Mouse (Mus musculus) c-Kit-positive CD71-positive TER-119-negative erythroid progenitor cells, embryonic 14.5 days (primary cell): ENCODE results near the gene Pgbd5.

Source experiments
- DNase-seq: peaks from one replicate; pipeline ENCODE4 v3.0.0-alpha.2; 2013; ENCODE audit warnings: low read depth

The Pgbd5 gene

DNA sequence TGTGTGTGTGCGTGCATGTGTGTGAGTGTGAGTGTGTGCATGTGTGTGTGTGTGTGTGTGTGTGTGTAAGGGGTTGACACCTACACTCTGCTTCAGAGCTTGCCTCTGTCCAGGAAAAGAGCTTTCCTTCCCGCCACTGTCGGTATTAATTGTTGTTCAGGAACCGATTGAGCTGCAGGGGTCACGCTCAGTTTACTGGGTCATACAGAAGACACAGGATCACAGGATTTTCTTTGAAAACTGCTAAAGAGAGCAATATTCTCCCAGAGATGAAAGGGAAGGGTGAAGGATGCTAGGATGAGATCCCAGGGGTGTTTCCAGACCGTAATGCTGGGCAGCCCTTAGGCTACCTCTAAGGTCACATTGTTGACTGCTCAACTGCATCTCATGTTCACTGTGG is at the start of gene Pgbd5:
Pgbd5 (minus strand) TSS at position 101 of the 400 bp plus-strand sequence.
- DNase-seq: no peak

DNA sequence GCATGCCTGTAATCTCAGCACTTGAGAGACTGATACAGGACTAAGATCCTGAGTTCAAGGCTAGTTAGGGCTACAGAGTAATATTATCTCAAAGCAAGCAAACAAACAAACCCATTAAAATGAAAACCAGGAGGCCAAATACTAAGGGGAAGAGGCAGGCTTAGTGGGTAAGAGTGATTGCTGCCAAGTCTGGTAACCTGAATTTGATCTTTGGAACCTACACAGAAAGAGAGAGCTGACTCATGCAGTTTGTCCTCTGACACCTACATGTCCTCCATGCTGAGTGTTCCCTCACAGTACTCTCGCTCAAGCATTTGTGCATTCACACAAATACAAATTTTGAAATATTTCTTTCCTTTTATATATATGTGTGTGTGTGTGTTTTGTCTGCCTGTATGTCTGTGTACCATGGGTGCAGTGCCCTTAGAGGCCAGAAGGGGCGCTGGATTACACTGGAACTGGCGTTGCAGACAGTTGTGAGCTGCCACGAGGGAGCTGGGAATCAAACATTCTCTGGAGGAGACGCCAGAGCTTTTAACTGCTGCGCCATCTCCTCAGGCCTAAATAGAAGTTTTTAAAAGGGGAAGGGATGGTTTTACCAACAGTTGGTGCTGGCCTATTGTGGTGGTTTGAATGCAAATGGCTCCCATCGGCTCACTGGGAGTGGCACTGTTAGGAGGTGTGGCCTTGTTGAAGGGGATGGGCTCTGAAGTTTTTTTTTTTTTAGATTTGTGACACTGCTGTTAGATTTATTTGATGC is 44.1 kb upstream of the Pgbd5 start:
- no peak for DNase-seq

DNA sequence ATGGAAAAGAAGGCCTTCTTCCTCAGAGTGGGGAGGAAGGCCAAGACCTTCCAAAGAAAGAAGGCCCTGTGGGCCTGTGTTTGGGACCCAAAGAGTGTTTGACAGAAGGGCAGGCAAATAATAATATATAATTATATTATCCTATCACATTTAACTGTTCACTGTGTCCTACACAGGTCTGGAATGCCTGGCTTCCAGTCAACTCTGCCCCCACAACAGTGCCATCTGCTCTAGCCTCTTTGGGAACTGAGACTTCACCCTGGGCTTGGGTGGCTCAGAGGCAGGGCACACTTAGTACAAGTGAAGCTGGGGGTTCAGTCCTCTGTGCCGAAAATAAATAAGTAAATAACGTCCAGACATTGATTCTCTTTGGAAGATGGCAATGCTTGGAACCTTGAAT is 43.3 kb upstream of the Pgbd5 start:
- DNase-seq: no peak

DNA sequence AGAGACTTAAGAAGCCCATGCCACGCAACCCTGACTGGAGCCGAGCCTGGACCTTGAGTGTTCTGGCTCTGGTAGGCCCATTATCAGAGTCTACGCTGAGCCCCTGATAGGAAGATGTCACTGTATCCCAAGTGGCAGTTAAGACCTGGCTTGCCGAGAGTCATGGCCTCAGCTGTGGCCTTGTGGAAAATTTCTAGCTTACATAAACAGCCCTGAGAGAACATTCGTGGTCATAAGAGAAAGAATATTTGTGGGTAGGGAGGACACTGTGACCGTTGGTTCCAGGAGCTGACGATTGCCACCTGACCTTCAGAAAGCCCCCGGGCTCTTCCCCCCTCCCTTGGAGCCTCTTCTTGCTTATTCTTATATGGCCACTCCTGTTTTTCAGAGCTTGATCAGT is 40.9 kb upstream of the Pgbd5 start:
- DNase-seq: no peak

DNA sequence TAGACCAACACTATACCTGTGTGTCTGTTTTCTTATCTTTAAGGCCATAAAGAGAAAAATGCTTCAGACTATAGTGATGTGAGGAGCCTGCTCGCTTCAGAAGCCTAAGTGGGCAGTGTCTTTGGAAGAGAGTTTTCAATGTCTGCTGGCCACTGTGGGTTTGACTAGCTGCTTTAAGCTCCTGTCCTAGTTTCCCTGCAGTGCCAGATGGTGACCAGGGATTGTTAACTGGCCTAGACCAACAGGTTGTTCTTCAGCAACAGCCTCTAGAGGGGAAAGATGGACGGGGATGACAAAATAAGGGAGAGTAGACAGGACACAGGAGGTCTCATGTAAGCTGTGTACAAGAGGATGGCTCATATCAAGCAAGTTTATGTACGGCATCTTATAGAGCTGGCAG is 39.8 kb upstream of the Pgbd5 start:
- DNase-seq: no peak

DNA sequence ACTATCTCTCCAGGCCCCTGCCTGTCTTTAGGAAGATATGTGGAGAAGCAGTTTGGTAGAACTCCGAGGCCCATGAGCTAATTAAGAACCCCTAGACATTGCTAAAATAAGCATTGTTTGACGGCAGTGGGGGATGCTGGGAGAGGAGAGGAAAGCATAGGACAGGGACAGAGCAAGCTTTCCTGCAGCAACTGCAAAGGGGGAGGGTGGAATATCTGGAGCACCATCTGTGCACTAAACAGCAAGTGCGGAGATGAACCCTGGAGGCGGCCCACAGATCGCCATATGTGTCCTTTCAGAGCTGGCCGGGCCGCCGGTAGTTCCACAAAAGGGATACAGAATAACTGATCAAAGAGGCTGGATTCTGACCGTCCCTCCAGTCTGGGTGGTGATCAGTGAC is 37.2 kb upstream of the Pgbd5 start:
- DNase-seq: no peak

DNA sequence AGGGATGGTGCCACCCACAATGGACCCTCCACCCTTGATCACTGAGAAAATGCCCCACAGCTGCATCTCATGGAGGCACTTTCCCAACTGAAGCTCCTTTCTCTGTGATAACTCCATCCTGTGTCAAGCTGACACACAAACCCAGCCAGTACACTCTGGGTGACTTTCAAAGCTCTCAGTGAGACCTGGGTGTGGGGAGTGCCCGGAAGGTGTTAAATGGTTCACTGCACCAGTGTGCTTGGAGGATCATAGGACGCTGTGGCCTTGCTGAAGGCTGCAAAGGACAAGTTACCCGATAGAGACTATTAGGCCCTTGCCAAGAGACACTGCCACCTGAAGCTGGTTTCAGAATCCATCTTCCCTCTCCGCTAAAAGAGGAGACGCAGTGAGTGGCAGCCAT is 36.2 kb upstream of the Pgbd5 start:
- DNase-seq: no peak

DNA sequence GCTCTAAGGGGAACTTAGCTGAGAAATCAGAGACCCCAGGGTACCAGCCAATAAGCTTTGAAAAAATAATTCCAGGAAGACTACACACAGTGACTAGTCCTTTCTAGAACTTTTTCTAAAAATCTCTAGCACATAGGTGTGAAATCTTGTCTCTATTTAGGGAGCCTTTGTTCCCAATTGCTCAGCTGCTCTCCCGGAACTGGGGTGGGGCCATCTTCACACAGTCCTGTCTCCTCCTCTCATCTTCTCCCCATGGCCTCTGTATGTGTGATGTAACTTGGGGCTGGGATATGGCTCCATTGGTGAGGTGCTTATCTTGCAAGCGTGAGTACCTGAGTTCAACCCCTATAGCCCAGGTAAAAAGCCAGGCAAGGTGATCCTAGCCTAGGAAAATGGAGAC is 25.2 kb upstream of the Pgbd5 start:
- no peak for DNase-seq

DNA sequence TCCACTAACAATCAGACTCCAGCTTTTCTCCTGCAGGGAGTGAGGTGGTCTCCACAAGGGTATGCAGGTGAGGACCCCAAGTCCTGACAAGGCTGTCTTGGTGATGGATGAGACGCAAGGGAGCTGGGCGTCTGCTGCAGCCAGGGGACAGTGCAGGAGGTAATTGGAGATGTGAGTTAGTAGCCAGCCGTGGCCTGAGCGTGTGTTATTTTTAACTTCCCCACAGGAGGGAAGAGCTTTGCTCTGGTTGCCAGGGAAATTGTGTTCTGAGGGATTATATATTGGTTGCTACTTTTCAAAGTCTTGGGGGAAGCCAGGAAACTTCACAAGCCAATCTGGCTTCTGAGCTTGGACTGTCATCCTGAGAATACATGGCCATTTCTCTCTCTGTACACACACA is 23.7 kb upstream of the Pgbd5 start:
- no peak for DNase-seq

DNA sequence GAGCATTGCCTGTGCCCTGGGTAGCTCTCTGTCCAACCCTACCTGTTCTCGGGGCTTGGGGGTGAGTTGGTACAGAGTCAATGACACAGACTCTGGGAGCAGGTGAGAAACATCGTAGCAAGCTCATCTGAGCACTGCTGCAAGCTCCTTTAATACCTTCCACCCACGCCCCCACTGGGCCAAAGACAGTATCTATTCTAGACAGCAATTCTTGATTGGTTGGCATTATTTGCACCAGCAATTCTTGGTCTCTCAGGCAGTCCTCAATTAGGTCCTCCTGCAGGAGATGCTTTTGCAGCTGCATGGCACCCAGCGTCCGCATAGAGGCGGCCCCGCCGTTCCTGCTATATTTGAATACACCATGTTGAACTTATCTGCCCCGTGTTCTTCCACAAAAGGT is 22.7 kb upstream of the Pgbd5 start:
- no peak for DNase-seq

DNA sequence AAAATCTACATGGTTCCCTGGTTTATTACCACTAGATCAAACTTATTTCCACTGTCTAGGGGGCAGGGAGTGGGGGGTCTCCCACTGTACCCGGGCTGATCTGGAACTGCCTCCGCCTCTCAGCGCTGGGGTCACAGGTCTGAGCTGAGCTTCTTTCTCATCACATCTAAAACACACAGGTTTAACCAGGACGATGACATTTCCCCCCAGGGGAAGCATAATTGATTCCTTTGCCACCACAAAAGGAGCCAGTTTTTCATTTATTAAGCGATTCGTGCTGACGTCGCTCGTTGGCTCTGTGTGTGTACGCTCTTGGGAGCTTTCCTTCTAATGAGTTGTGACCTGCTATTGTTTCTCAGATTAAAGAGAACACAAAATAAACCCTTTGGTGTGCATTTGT is 21.6 kb upstream of the Pgbd5 start:
- DNase-seq: no peak

DNA sequence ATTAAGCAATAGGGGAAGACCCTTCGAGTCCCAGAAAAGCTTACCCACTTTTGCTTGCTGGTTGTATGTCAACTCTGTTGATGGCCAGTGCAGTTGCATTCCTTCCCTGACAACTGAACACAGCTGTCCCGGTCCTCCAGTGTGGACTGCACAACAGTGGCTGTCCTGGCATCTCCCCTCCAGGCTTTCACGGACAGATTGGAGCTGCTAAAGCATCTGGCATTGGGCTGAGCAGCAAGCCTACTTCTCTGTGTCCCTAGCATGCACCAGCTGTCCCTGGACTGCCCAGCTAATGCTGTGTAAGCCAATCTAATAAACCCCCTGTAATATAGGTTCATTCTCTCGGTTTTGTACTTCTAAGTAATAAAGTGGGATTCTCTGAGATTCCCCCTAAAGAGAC is 21.2 kb upstream of the Pgbd5 start:
- no peak for DNase-seq

DNA sequence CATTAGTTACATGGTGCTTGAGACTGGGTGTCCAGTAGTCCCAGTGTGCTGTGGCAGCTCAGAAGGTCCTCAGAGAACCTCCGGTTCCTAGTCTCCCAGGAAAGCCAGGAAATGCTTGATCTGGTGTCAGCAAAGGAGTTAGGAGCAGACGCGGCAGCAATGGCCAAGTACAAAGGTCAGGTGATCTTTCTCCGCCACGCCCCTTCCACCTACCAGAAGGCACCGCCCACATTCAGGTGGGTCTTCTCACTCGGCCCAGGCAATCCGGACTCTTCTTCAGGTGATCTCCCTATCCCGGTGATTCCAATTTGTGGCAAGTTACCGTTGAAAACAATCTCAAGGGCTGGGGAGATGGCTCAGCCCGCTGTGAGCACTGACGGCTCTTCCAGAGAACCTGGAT is 20.2 kb upstream of the Pgbd5 start:
- no peak for DNase-seq

DNA sequence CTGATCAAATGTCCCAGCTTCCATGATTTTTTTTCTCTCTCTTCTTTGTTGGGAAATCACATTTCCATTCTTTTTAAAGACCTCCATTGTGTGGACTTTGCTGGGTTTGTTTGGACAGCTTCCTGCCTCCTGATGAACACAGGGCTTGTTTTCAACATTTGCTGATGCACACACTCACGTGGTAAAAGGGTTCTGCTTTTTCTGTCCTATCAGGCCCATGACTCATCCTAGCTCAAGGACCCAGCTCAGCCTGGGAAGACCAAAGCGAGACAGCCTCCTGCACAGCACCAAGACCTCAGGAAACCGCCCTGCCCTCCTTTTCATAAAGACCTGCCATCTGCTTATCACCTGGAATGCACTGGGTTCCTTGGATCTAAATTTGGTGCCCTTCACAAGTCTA is 15.9 kb upstream of the Pgbd5 start:
- no peak for DNase-seq

DNA sequence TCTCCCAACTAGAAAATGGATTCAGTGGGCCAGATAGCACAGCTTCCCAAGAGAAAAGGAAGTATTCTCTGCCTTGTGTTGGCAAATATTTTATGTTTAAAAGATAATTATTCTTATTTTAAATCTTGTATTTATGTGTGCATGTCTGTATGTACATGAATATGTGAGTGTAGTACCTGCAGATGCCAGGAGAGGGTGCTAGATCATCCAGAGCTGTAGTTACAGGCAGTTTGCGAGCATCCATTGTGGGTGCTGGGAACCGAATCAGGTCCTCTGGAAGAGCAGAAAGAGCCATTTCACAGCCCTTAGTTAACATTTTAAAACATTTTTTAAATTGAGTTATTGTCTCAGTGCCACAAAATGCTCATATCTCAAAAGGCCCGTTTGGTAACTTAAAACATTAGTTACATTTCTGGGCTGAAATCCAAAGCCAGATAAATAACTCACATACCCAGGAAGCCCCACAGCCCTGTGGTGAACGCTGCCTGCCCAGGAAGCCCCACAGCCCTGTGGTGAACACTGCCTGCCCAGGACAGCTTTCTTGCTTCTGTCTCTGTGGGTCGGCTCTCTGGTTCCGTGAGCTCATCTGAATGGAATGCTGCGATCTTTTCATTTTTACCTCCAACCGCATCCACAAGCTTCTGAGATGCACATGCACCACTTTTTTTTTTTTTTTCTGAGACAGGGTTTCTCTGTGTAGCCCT is 10.9 kb upstream of the Pgbd5 start:
- DNase-seq: no peak

DNA sequence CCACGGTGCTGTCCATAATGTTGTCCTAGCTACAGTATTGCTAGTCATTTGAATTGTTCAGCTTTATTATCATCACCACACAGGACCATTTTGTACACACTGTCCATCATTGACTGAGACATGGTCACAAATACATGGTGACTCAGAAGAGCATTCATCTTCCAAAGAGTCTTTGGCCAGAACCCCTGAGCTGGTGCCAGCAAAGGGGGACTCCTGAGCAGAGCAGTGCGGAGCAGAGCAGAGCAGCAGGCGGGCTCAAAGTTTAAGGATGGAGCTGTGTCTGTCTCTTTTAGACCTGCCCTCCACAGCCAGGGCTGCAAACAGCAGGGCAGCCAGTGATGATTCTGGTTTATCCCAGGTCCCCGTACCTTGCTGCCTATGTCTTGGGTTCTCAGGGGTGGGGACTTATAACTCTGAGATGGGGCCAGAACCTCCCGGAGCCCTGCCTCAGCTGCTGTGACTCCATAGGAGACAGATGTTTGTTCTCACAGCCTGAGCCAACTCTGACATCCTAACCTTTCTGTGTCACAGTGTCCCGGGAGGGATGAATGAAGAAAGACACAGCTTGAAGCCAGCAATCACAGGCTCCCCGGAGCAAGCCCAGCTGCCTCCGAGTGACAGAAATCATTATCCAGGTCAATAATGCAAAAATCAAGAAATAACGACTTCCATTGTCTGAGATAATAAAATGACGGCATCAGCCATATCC is 9.7 kb upstream of the Pgbd5 start:
- no peak for DNase-seq

DNA sequence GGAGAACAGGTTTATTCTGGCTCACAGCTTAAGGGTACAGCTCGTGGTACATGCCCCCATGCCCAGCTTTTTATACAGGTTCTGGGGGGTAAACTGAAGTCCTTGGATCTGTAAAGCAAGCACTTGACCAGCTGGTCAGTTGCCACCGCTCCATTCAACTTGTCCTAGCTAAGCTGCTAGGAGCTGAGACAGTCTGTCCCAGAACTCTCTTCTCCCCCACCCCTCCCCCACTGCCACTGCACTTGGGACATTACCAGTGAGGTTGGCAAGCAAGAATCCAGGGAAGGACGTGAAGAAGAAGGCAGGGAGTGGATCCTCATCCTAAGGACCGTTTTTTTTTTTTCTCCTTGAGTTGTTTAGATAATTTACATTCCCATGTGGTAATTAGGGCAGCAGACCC is 2.7 kb downstream of the Pgbd5 start:
- DNase-seq: no peak

DNA sequence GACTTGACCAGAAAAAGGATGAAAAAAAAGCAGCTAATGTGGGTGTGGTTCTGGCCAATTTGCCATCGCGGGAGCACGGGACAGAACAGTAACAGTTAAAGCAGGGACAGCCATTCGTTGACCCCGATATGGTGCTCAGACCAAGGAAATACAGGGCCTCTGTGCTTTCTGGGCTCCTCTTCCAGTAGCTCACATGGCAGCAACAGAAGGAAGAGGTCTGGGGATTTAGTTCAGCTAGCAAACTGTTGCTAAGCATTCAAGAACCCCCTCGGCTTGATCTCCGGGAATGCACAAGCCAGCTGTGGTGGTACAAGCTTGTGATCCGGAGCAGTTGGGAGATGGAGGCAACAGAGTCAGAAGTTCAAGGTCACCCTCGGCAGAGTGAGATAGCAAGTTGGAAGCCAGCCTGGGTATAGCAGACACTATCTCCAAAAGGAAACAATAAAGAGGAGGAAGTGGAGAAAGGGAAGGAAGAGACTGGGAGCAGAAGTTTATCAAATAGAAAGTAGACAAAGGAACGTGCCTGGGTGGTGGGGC is 3.7 kb downstream of the Pgbd5 start:
- DNase-seq: no peak

DNA sequence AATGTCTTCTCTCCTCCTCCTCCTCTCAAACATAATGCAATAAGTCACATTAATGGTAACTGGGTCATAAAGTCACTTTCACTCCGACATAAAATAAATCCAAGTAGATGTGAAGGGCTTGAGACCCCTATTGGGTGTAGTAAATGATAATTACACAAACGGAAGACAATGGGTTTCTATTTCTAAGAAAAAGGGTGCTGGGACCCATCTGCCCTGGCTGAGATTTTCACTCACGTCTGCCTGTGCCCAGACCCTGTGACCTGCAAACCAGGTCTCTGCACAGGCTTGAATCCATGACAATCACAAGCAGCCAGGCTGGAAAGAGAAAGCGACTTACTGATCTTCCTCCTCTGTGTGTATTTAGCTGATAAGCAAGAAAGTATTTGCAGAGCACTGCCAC is 4.3 kb downstream of the Pgbd5 start:
- DNase-seq: no peak

DNA sequence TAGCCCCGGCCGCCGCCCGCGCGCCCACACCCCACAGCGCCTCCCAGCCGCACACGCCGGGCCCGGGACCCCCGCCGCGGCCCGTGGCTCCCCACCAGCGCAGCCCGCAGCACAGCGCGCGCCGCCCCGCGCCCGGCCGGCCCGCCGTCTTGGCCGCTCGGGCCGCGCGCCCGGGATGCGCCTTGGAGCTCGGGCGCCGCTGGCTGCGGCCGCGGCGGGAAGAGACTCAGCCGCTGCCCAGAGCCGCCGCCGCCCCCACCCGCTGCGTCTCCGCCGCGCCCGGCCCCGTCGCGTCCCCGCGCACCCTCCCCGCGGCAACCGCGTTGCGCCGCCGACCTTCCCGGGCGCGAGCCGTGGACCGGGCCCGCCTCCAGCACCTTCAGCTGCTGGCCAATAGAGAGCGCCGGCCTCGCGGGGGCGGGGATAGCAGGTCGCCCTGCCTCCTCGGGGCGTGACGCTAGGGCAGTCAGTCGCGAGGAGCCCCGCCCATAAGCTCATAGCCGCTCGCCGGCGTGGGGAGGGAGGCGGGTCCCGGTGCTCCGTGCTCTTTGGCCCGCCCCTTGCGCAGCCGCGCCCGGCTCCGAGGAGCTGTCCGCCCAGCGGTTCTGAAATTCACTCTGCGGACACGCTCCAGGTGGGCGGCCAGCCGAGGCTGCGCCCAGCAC is 5.2 kb downstream of the Pgbd5 start:
- peak; percentile 87 for DNase-seq

DNA sequence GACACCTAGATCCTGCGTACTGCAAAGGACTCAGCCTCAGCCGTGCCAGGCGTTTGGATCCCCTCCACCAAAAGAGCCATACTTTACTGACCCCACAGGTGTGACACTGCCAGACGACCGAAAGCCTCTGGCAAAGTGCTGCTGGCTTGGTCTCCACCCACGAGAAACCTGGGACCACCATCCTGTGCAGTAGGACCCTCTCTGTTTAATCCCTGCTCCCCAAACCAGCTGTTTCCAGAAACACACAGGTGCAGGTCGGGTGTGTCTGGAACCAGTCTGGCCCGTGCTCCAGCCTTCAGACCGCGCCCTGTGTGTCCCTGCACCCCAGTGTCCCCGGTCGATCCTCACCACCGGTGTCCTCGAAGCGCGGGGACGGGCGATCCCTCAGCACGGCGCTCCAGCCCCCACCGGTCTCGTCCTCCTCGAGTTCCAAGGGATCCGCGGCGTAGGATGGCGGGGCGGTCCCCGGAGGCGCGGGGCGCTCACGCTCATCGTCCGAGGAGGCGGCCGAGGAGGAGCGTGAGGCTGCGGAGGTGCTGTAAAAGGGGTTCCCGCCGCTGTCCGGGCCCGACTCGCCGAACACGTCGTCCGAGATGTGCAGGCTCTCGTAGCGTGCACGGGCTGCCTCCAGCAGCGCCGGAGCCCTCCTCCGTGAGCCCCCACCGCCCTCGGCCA is 5.9 kb downstream of the Pgbd5 start:
- DNase-seq: no peak

DNA sequence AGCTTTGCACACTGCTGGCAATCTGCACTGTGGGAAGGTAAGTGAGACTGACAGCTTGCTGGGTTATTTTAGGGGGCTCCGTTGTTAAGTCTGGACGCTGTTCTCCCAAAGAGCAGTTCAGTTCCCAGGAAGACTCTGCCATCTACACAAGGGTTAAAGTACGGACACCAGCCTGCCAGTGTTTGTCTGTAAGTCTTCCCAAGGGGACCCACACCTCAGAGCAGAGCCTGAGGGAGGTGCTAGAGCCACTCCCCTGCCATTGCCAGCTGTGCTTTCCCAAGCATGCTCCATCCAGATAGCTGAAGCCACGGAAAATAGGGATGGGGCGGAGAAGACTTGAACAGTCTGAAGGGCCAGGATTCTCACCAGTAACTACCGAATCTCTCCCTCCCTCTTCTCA is 8.6 kb downstream of the Pgbd5 start:
- no peak for DNase-seq
